Mouse (Mus musculus): ENCODE results near the gene Ffar4.

DNA sequence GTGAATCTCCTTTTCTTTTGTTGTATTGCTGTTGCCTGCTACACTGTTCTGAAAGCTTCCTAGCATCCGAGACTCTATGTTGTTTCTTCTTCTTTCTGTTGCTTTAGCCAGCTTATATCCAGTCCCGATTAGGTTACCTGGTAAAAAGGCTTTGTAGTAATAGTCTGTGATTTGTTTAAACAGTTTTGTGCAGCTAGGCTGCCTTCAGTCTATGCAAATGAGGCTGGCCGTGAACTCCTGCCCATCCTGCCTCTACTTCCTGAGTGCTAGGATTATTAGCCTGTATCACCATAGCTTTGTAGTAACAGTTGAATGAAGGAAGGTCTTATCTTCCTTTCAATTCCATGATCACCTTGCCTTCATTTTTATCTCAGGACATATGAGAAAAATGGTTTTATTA, 40.6 kb upstream of the Ffar4 start:
- no peak for TF ChIP-seq POLR2A (IDR thresholded peaks at IDR 0.05; ENCODE audit: borderline replicate concordance, low read depth, low read length)
- TF ChIP-seq CTCF (IDR thresholded peaks at IDR 0.05; ENCODE audit: low read depth, low read length), result no peak

All from bone marrow macrophage, adult 2 months (primary cell).